Mouse (Mus musculus): ENCODE results near the gene Nol10. TPM values are rescaled to one million over a fixed set of nuclear protein-coding genes. Genes with fewer than 3 reads are reported as not detected.

Gene Nol10
- polyA plus RNA-seq, 1 experiment from 2014 or later, result 37.5 TPM

DNA sequence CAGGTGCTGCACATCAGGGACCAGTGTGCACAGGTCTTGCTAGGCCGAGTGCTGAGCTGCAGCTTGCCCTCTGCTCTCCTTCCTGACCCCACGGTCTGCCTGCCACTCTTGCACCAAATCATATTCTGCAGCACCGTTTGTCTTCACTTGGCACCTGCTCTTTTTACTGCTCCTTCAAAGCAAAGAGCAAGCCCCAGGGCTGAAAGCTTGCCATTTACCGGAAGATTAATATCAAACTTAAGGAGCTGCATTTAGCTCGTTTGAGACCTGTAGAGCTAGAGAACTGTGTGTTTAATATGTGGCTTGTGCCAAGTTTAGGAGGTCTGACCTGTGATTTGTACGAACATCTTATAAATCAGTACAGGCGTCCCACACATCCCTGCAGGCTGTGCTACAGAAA is 34.5 kb downstream of the Nol10 start:
- no peak overlapping the region for H3K27ac ChIP-seq (replicated peaks; ENCODE audit: low read depth, low read length)
- H3K4me2 ChIP-seq (ENCODE audit: low read depth, low read length), result no peak overlapping the region
- no peaks in the 10 kb centered on the region for H3K4me1 ChIP-seq (ENCODE audit: control insufficient read depth, insufficient read depth, low read length)
- no peak for DNase-seq (ENCODE audit: low spot score)
- no peaks in the 10 kb centered on the region; the same call in 1 of the 2 replicates for H3K36me3 ChIP-seq (replicated peaks; ENCODE audit: control insufficient read depth, insufficient read depth, low read depth, low read length)
- H3K27me3 ChIP-seq (ENCODE audit: control insufficient read depth, insufficient read depth, low read length), result no peaks in the 10 kb centered on the region
- no peak for ATAC-seq (replicated peaks; ENCODE audit: insufficient number of reproducible peaks, low FRiP score, low TSS enrichment, low read depth)
- WGBS, result 86% methylated on average over 7 of the region's 7 CpGs
- H3K4me3 ChIP-seq (ENCODE audit: low read depth, low read length), result no peak overlapping the region
- H3K9ac ChIP-seq (replicated peaks; ENCODE audit: low read length), result no peak overlapping the region
- H3K9me3 ChIP-seq (replicated peaks; ENCODE audit: control insufficient read depth, low read length), result no peaks in the 10 kb centered on the region

DNA sequence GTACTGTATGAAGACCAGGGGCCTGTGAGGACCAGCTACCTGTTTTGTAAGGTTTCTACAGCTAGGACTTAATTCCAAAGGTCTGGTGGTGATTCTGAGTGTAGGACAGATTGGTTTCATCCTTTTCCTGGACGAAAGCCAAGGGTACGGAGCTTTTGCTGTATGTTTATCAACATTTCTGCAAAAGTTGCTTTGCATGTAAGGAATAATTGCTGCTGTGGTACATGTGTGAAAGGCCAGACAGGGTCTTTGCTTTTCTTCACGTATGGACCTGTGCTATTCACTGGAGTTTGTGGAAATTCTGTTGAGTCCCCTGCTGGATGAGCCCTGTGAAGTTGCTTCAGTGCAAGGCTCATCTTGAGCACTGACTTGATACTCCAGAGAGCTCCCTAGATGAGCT is 38.6 kb downstream of the Nol10 start:
- WGBS, result 95% methylated on average over 3 of the region's 3 CpGs
- ATAC-seq (replicated peaks; ENCODE audit: insufficient number of reproducible peaks, low FRiP score, low TSS enrichment, low read depth) (no peak), DNase-seq (ENCODE audit: low spot score) (no peak)
- H3K27ac ChIP-seq (replicated peaks; ENCODE audit: low read depth, low read length), result no peak overlapping the region
- H3K4me1 ChIP-seq (ENCODE audit: control insufficient read depth, insufficient read depth, low read length), result no peaks in the 10 kb centered on the region
- no peaks in the 10 kb centered on the region for H3K9me3 ChIP-seq (replicated peaks; ENCODE audit: control insufficient read depth, low read length)
- no peak overlapping the region for H3K4me2 ChIP-seq (ENCODE audit: low read depth, low read length)
- no peaks in the 10 kb centered on the region for H3K27me3 ChIP-seq (ENCODE audit: control insufficient read depth, insufficient read depth, low read length)
- no peaks in the 10 kb centered on the region for H3K36me3 ChIP-seq (replicated peaks; ENCODE audit: control insufficient read depth, insufficient read depth, low read depth, low read length)
- H3K4me3 ChIP-seq (ENCODE audit: low read depth, low read length), result no peak overlapping the region
- no peak overlapping the region for H3K9ac ChIP-seq (replicated peaks; ENCODE audit: low read length)

GRCm38 (mm10) chr12:17387332-17388135 is 39.3 kb downstream of the Nol10 start:
- Histone ChIP-seq H3K4me2 (ENCODE audit: low read depth, low read length) (no peak overlapping the region), H3K4me1 (ENCODE audit: control insufficient read depth, insufficient read depth, low read length) (no peaks in the 10 kb centered on the region), H3K36me3 (replicated peaks; ENCODE audit: control insufficient read depth, insufficient read depth, low read depth, low read length) (no peaks in the 10 kb centered on the region), H3K9ac (replicated peaks; ENCODE audit: low read length) (no peak overlapping the region), H3K27me3 (ENCODE audit: control insufficient read depth, insufficient read depth, low read length) (no peaks in the 10 kb centered on the region), H3K9me3 (replicated peaks; ENCODE audit: control insufficient read depth, low read length) (no peaks in the 10 kb centered on the region), H3K27ac (replicated peaks; ENCODE audit: low read depth, low read length) (no peak overlapping the region), H3K4me3 (ENCODE audit: low read depth, low read length) (no peak overlapping the region)
- whole genome bisulfite sequencing, result 89% methylated on average over 12 of the region's 12 CpGs
- DNase-seq (ENCODE audit: low spot score) (no peak), ATAC-seq (replicated peaks; ENCODE audit: insufficient number of reproducible peaks, low FRiP score, low TSS enrichment, low read depth) (no peak)

GRCm38 (mm10) chr12:17388136-17388437 is 39.8 kb downstream of the Nol10 start:
- Histone ChIP-seq H3K4me3 (ENCODE audit: low read depth, low read length) (no peak overlapping the region), H3K9ac (replicated peaks; ENCODE audit: low read length) (no peak overlapping the region), H3K4me1 (ENCODE audit: control insufficient read depth, insufficient read depth, low read length) (no peaks in the 10 kb centered on the region), H3K4me2 (ENCODE audit: low read depth, low read length) (no peak overlapping the region), H3K9me3 (replicated peaks; ENCODE audit: control insufficient read depth, low read length) (no peaks in the 10 kb centered on the region), H3K27ac (replicated peaks; ENCODE audit: low read depth, low read length) (no peak overlapping the region), H3K36me3 (replicated peaks; ENCODE audit: control insufficient read depth, insufficient read depth, low read depth, low read length) (no peaks in the 10 kb centered on the region), H3K27me3 (ENCODE audit: control insufficient read depth, insufficient read depth, low read length) (no peaks in the 10 kb centered on the region)
- ATAC-seq (replicated peaks; ENCODE audit: insufficient number of reproducible peaks, low FRiP score, low TSS enrichment, low read depth) (no peak), DNase-seq (ENCODE audit: low spot score) (no peak)
- 90% methylated on average over 1 of the region's 1 CpGs for WGBS

- Histone ChIP-seq H3K4me1 (ENCODE audit: control insufficient read depth, insufficient read depth, low read length) (no peaks in the 10 kb centered on the region), H3K9ac (replicated peaks; ENCODE audit: low read length) (no peak overlapping the region), H3K9me3 (replicated peaks; ENCODE audit: control insufficient read depth, low read length) (no peaks in the 10 kb centered on the region), H3K27me3 (ENCODE audit: control insufficient read depth, insufficient read depth, low read length) (no peaks in the 10 kb centered on the region), H3K4me3 (ENCODE audit: low read depth, low read length) (no peak overlapping the region), H3K36me3 (replicated peaks; ENCODE audit: control insufficient read depth, insufficient read depth, low read depth, low read length) (no peaks in the 10 kb centered on the region), H3K27ac (replicated peaks; ENCODE audit: low read depth, low read length) (no peak overlapping the region), H3K4me2 (ENCODE audit: low read depth, low read length) (no peak overlapping the region)
- DNase-seq (ENCODE audit: low spot score), result no peak
- no peak for ATAC-seq (replicated peaks; ENCODE audit: insufficient number of reproducible peaks, low FRiP score, low TSS enrichment, low read depth)
Observed at GRCm38 (mm10) chr12:17390036-17390435, 41.8 kb downstream of the Nol10 start.

- DNase-seq (ENCODE audit: low spot score) (peak; percentile 4), ATAC-seq (replicated peaks; ENCODE audit: insufficient number of reproducible peaks, low FRiP score, low TSS enrichment, low read depth) (no peak)
- Histone ChIP-seq H3K4me2 (ENCODE audit: low read depth, low read length) (no peak overlapping the region), H3K27ac (replicated peaks; ENCODE audit: low read depth, low read length) (no peak overlapping the region), H3K4me1 (ENCODE audit: control insufficient read depth, insufficient read depth, low read length) (no peaks in the 10 kb centered on the region), H3K4me3 (ENCODE audit: low read depth, low read length) (no peak overlapping the region), H3K9me3 (replicated peaks; ENCODE audit: control insufficient read depth, low read length) (no peaks in the 10 kb centered on the region), H3K9ac (replicated peaks; ENCODE audit: low read length) (no peak overlapping the region), H3K27me3 (ENCODE audit: control insufficient read depth, insufficient read depth, low read length) (no peaks in the 10 kb centered on the region), H3K36me3 (replicated peaks; ENCODE audit: control insufficient read depth, insufficient read depth, low read depth, low read length) (no peaks in the 10 kb centered on the region)
- WGBS, result 74% methylated on average over 4 of the region's 4 CpGs
Observed at GRCm38 (mm10) chr12:17390510-17390909, 42.3 kb downstream of the Nol10 start.

- Histone ChIP-seq H3K4me2 (ENCODE audit: low read depth, low read length) (no peak overlapping the region), H3K27ac (replicated peaks; ENCODE audit: low read depth, low read length) (no peak overlapping the region), H3K4me3 (ENCODE audit: low read depth, low read length) (no peak overlapping the region), H3K4me1 (ENCODE audit: control insufficient read depth, insufficient read depth, low read length) (no peaks in the 10 kb centered on the region), H3K36me3 (replicated peaks; ENCODE audit: control insufficient read depth, insufficient read depth, low read depth, low read length) (no peaks in the 10 kb centered on the region), H3K9ac (replicated peaks; ENCODE audit: low read length) (no peak overlapping the region), H3K27me3 (ENCODE audit: control insufficient read depth, insufficient read depth, low read length) (no peaks in the 10 kb centered on the region), H3K9me3 (replicated peaks; ENCODE audit: control insufficient read depth, low read length) (no peaks in the 10 kb centered on the region)
- ATAC-seq (replicated peaks; ENCODE audit: insufficient number of reproducible peaks, low FRiP score, low TSS enrichment, low read depth) (no peak), DNase-seq (ENCODE audit: low spot score) (no peak)
- 81% methylated on average over 13 of the region's 13 CpGs for WGBS
Observed at GRCm38 (mm10) chr12:17393148-17393547, 44.9 kb downstream of the Nol10 start.

DNA sequence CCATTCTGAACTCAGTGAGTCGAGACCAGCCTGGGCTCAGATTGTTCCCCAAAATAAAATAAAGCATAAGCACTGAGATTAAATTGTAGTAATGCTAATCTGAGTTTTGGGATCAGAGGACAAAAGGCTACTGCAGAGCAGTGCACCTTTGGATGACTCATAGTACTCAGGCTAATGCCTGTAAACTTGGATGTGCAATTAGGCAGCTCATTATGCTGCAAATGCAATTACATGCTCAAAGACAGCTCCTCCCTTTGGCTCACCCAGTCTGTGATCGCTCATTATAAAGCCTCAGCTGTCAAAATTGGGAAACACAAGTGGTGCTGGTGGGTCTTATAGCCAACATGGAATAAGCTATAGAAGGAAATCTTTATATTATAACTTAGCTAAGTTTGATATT is 48.9 kb downstream of the Nol10 start:
- Histone ChIP-seq H3K4me3 (ENCODE audit: low read depth, low read length) (no peak overlapping the region), H3K27me3 (ENCODE audit: control insufficient read depth, insufficient read depth, low read length) (no peaks in the 10 kb centered on the region), H3K9me3 (replicated peaks; ENCODE audit: control insufficient read depth, low read length) (no peaks in the 10 kb centered on the region), H3K36me3 (replicated peaks; ENCODE audit: control insufficient read depth, insufficient read depth, low read depth, low read length) (no peaks in the 10 kb centered on the region), H3K4me1 (ENCODE audit: control insufficient read depth, insufficient read depth, low read length) (no peaks in the 10 kb centered on the region), H3K4me2 (ENCODE audit: low read depth, low read length) (no peak overlapping the region), H3K9ac (replicated peaks; ENCODE audit: low read length) (no peak overlapping the region), H3K27ac (replicated peaks; ENCODE audit: low read depth, low read length) (no peak overlapping the region)
- WGBS, result 82% methylated on average over 2 of the region's 2 CpGs
- DNase-seq (ENCODE audit: low spot score) (no peak), ATAC-seq (replicated peaks; ENCODE audit: insufficient number of reproducible peaks, low FRiP score, low TSS enrichment, low read depth) (no peak)

Measured in embryonic facial prominence, embryonic 11.5 days (tissue).